Mouse (Mus musculus) MEL (cell line): ENCODE results near the gene Dnah17. TPM values are rescaled to one million over a fixed set of nuclear protein-coding genes. Genes with fewer than 3 reads are reported as not detected.

Experiments used
- DNase-seq: peaks from one replicate; pipeline ENCODE4 v3.0.0; 2011; ENCODE audit warnings: low read depth, low spot score
- H3K27ac ChIP-seq: 2 replicates; pipeline ENCODE4 v1.5.1; 2012; ENCODE audit warnings: low read depth, mild to moderate bottlenecking, control low read depth, low read length, moderate library complexity; ENCODE audit not compliant: control insufficient read depth
- H3K27me3 ChIP-seq, 2 experiments: fragments of 150-350 bp in 1 of 2; sonication (generic) in 1 of 2; 2 replicates each; pipeline ENCODE4 v1.6.1; 2012; ENCODE audit warnings: low read length in 2 of 2, mild to moderate bottlenecking in 2 of 2, improper control_type of control experiment in 1 of 2, moderate library complexity in 1 of 2; ENCODE audit not compliant: insufficient read depth in 2 of 2, control insufficient read depth in 1 of 2
- H3K36me3 ChIP-seq, 2 experiments: 2 replicates each; pipeline ENCODE4 v1.6.1; 2012 to 2014; ENCODE audit warnings: low read length in 2 of 2, improper control_type of control experiment in 1 of 2, inconsistent platforms in 1 of 2, mild to moderate bottlenecking in 1 of 2; ENCODE audit not compliant: insufficient read depth in 2 of 2, control insufficient read depth in 1 of 2
- H3K4me1 ChIP-seq, 2 experiments: fragments of 150-350 bp in 1 of 2; sonication (generic) in 1 of 2; 2 replicates each; pipeline ENCODE4 v1.6.1; 2012; ENCODE audit warnings: low read length in 2 of 2, improper control_type of control experiment in 1 of 2, mild to moderate bottlenecking in 1 of 2; ENCODE audit not compliant: insufficient read depth in 2 of 2, control insufficient read depth in 1 of 2
- H3K4me3 ChIP-seq, 2 experiments: fragments of 150-350 bp in 1 of 2; sonication (generic) in 1 of 2; 2 replicates each; pipeline ENCODE4 v1.5.1; 2012; ENCODE audit warnings: low read depth in 2 of 2, low read length in 2 of 2, mild to moderate bottlenecking in 2 of 2, moderate library complexity in 2 of 2, control low read depth in 1 of 2, improper control_type of control experiment in 1 of 2; ENCODE audit not compliant: control insufficient read depth in 1 of 2, insufficient read depth in 1 of 2
- H3K79me2 ChIP-seq: 2 replicates; pipeline ENCODE4 v1.6.1; 2012; ENCODE audit warnings: mild to moderate bottlenecking, low read length, moderate library complexity; ENCODE audit not compliant: control insufficient read depth, poor library complexity, insufficient read depth
- H3K9ac ChIP-seq: 2 replicates; pipeline ENCODE4 v1.6.1; 2012; ENCODE audit warnings: low read depth, mild to moderate bottlenecking, control low read depth, low read length, moderate library complexity; ENCODE audit not compliant: control insufficient read depth, poor library complexity, severe bottlenecking
- H3K9me3 ChIP-seq: fragments of 150-350 bp; sonication (generic); replicated peaks from 2 replicates; pipeline ENCODE4 v1.6.1; 2012; ENCODE audit warnings: mild to moderate bottlenecking, low read length, improper control_type of control experiment, moderate library complexity; ENCODE audit not compliant: insufficient read depth
- BHLHE40 ChIP-seq: IDR thresholded peaks from 2 replicates; pipeline ENCODE4 v1.6.1; 2012; ENCODE audit warnings: low read depth, mild to moderate bottlenecking, inconsistent platforms, low read length, improper control_type of control experiment, borderline replicate concordance
- CHD1 ChIP-seq: IDR thresholded peaks from 2 replicates; pipeline ENCODE4 v1.6.1; 2012; ENCODE audit warnings: low read depth, mild to moderate bottlenecking, inconsistent platforms, low read length, improper control_type of control experiment
- CHD2 ChIP-seq: IDR thresholded peaks from 2 replicates; pipeline ENCODE4 v1.6.1; 2011; ENCODE audit warnings: low read length, improper control_type of control experiment
- E2F4 ChIP-seq: IDR thresholded peaks from 2 replicates; pipeline ENCODE4 v1.6.1; 2011; ENCODE audit warnings: low read depth, low read length, improper control_type of control experiment, borderline replicate concordance
- ELF1 ChIP-seq: IDR thresholded peaks from 2 replicates; pipeline ENCODE4 v1.6.1; 2014; ENCODE audit warnings: low read depth, mild to moderate bottlenecking, inconsistent platforms, low read length, improper control_type of control experiment, moderate library complexity
- EP300 ChIP-seq, 2 experiments: IDR thresholded peaks; 2 replicates each; pipeline ENCODE4 v1.6.1; 2011; ENCODE audit warnings: improper control_type of control experiment in 2 of 2, low read length in 2 of 2, low read depth in 1 of 2, mild to moderate bottlenecking in 1 of 2
- GABPA ChIP-seq: IDR thresholded peaks from 2 replicates; pipeline ENCODE4 v1.6.1; 2012; ENCODE audit warnings: low read depth, mild to moderate bottlenecking, inconsistent platforms, low read length, improper control_type of control experiment, moderate library complexity
- HCFC1 ChIP-seq: IDR thresholded peaks from 2 replicates; pipeline ENCODE4 v1.6.1; 2012; ENCODE audit warnings: low read depth, mild to moderate bottlenecking, inconsistent platforms, low read length, improper control_type of control experiment, moderate library complexity
- MAFK ChIP-seq: IDR thresholded peaks from 2 replicates; pipeline ENCODE4 v1.6.1; 2011; ENCODE audit warnings: low read depth, mild to moderate bottlenecking, low read length, improper control_type of control experiment, borderline replicate concordance
- MAX ChIP-seq: IDR thresholded peaks from 2 replicates; pipeline ENCODE4 v1.6.1; 2011; ENCODE audit warnings: low read length, improper control_type of control experiment
- MXI1 ChIP-seq: IDR thresholded peaks from 2 replicates; pipeline ENCODE4 v1.6.1; 2011; ENCODE audit warnings: mild to moderate bottlenecking, low read depth, low read length, improper control_type of control experiment
- MYC ChIP-seq: IDR thresholded peaks from 2 replicates; pipeline ENCODE4 v1.6.1; 2011; ENCODE audit warnings: low read depth, mild to moderate bottlenecking, low read length, improper control_type of control experiment, moderate library complexity
- NELFE ChIP-seq: IDR thresholded peaks from 2 replicates; pipeline ENCODE4 v1.6.1; 2011; ENCODE audit warnings: low read depth, low read length, improper control_type of control experiment
- POLR2AphosphoS2 ChIP-seq: IDR thresholded peaks from 2 replicates; pipeline ENCODE4 v1.6.1; 2011; ENCODE audit warnings: low read length, improper control_type of control experiment
- POLR2AphosphoS5 ChIP-seq: IDR thresholded peaks from 2 replicates; pipeline ENCODE4 v1.6.1; 2012; ENCODE audit warnings: low read depth, borderline replicate concordance, mild to moderate bottlenecking, inconsistent platforms, low read length, moderate library complexity, mixed read lengths
- SIN3A ChIP-seq: IDR thresholded peaks from 2 replicates; pipeline ENCODE4 v1.6.1; 2012; ENCODE audit warnings: low read length, improper control_type of control experiment, inconsistent platforms
- SMC3 ChIP-seq: IDR thresholded peaks from 2 replicates; pipeline ENCODE4 v1.6.1; 2011; ENCODE audit warnings: low read depth, low read length, improper control_type of control experiment
- UBTF ChIP-seq: IDR thresholded peaks from 2 replicates; pipeline ENCODE4 v1.6.1; 2012; ENCODE audit warnings: low read depth, mild to moderate bottlenecking, inconsistent platforms, low read length, improper control_type of control experiment, moderate library complexity, borderline replicate concordance; ENCODE audit not compliant: insufficient read depth
- ZKSCAN1 ChIP-seq: IDR thresholded peaks from 2 replicates; pipeline ENCODE4 v1.6.1; 2012; ENCODE audit warnings: low read depth, mild to moderate bottlenecking, inconsistent platforms, low read length, improper control_type of control experiment, moderate library complexity
- ZMIZ1 ChIP-seq: IDR thresholded peaks from 2 replicates; pipeline ENCODE4 v1.6.1; 2012; ENCODE audit warnings: low read depth, mild to moderate bottlenecking, inconsistent platforms, low read length, improper control_type of control experiment, moderate library complexity
- ZNF384 ChIP-seq: IDR thresholded peaks from 2 replicates; pipeline ENCODE4 v1.6.1; 2012; ENCODE audit warnings: low read depth, mild to moderate bottlenecking, inconsistent platforms, low read length, improper control_type of control experiment
- polyA plus RNA-seq, 2 experiments: library from polyadenylated mRNA; stranded (reverse) in 1 of 2; unstranded in 1 of 2; fragments of >175 nt in 1 of 2; fragments of >200 nt in 1 of 2; gene quantifications; 2 replicates each; pipeline versions ENCODE4 v1.2.1 to v1.2.4; 2012; ENCODE audit warnings: low replicate concordance in 2 of 2, low read depth in 1 of 2; ENCODE audit not compliant: insufficient read length in 2 of 2, insufficient read depth in 1 of 2, missing spikeins in 1 of 2
- total RNA-seq: library from RNA; depleted of rRNA; stranded (reverse); fragments of 300-350 nt; gene quantifications from 2 replicates; pipeline ENCODE4 v1.2.3, GENCODE M21; 2012

Gene Dnah17
- total and polyA plus RNA-seq, 3 experiments: 0.04 to 0.21 TPM; not detected in 1

GRCm38 (mm10) chr11:118142547-118143165 is 12.2 kb upstream of the Dnah17 start (continued):
- TF ChIP-seq BHLHE40 (no peak), MAFK (no peak)

- no peaks in the 10 kb centered on the region for H3K4me1 ChIP-seq
- H3K36me3 ChIP-seq: no peaks in the 10 kb centered on the region
- no peak overlapping the region for H3K27ac ChIP-seq
- no peak for DNase-seq
- no peak overlapping the region for H3K9ac ChIP-seq
- no peak for TF ChIP-seq POLR2AphosphoS2
- TF ChIP-seq POLR2AphosphoS5: no peak
- TF ChIP-seq ZMIZ1: no peak
- no peak for TF ChIP-seq EP300 (IDR thresholded peaks at IDR 0.05; ENCODE audit: low read depth in 1 of 2, low read length in 2 of 2)
- TF ChIP-seq MAX: no peak
- no peak for TF ChIP-seq UBTF
- TF ChIP-seq GABPA: no peak
- no peaks in the 10 kb centered on the region for H3K79me2 ChIP-seq
- H3K9me3 ChIP-seq: no peaks in the 10 kb centered on the region
- H3K27me3 ChIP-seq: no peaks in the 10 kb centered on the region
- H3K4me3 ChIP-seq: no peak overlapping the region
Measured at GRCm38 (mm10) chr11:118140771-118141565, 10.5 kb upstream of the Dnah17 start.

GRCm38 (mm10) chr11:118138347-118138746 is 7.9 kb upstream of the Dnah17 start:
- Histone ChIP-seq H3K79me2 (no peaks in the 10 kb centered on the region), H3K27me3 (no peaks in the 10 kb centered on the region), H3K4me3 (no peak overlapping the region), H3K27ac (no peak overlapping the region), H3K9ac (no peak overlapping the region), H3K36me3 (no peaks in the 10 kb centered on the region), H3K9me3 (no peaks in the 10 kb centered on the region), H3K4me1 (peaks cover 0 to 3% of the 10 kb centered on the region in 2 experiments; a peak in 1 of 4 replicates)
- TF ChIP-seq E2F4: no peak
- TF ChIP-seq HCFC1: no peak
- no peak for TF ChIP-seq MAFK
- TF ChIP-seq NELFE: no peak
- no peak for TF ChIP-seq POLR2AphosphoS5
- TF ChIP-seq MXI1: no peak
- no peak for TF ChIP-seq CHD2
- TF ChIP-seq UBTF: no peak
- TF ChIP-seq CHD1: no peak
- no peak for TF ChIP-seq SIN3A
- no peak for TF ChIP-seq SMC3
- no peak for TF ChIP-seq ZNF384
- TF ChIP-seq MYC: no peak
- no peak for TF ChIP-seq ELF1
- no peak for TF ChIP-seq ZKSCAN1
- no peak for DNase-seq
